Mouse (Mus musculus) neural tube, embryonic 14.5 days (tissue): ENCODE measurements around the gene Timp2. TPM values are rescaled to one million over a fixed set of nuclear protein-coding genes. Genes with fewer than 3 reads are reported as not detected.

Experiments used
- ATAC-seq: fragments of 200-750 bp; cut with Nextera tagmentation; 2 replicates; pipeline ENCODE4 v1.8.0; 2017; ENCODE audit warnings: low read depth, mild to moderate bottlenecking, moderate TSS enrichment, moderate library complexity
- H3K27ac ChIP-seq: fragments of 300-500 bp; sonication (generic); 2 replicates; pipeline ENCODE4 v1.5.1; 2014; ENCODE audit warnings: low read depth, mild to moderate bottlenecking, control low read depth, low read length, moderate library complexity, mixed read lengths
- H3K27me3 ChIP-seq: fragments of 300-500 bp; sonication (generic); 2 replicates; pipeline ENCODE4 v1.6.1; 2014; ENCODE audit warnings: low read length; ENCODE audit not compliant: control insufficient read depth, insufficient read depth
- H3K36me3 ChIP-seq: fragments of 300-500 bp; sonication (generic); 2 replicates; pipeline ENCODE4 v1.6.1; 2014; ENCODE audit warnings: low read length, mixed read lengths; ENCODE audit not compliant: control insufficient read depth, insufficient read depth
- H3K4me1 ChIP-seq: fragments of 300-500 bp; sonication (generic); 2 replicates; pipeline ENCODE4 v1.6.1; 2014; ENCODE audit warnings: low read length; ENCODE audit not compliant: control insufficient read depth, insufficient read depth
- H3K4me2 ChIP-seq: fragments of 300-500 bp; sonication (generic); 2 replicates; pipeline ENCODE4 v1.6.1; 2014; ENCODE audit warnings: mild to moderate bottlenecking, low read depth, low read length, control low read depth
- H3K4me3 ChIP-seq: fragments of 300-500 bp; sonication (generic); 2 replicates; pipeline ENCODE4 v1.5.1; 2014; ENCODE audit warnings: low read depth, low read length, control low read depth, mixed read lengths
- H3K9ac ChIP-seq: fragments of 300-500 bp; sonication (generic); replicated peaks from 2 replicates; pipeline ENCODE4 v1.6.1; 2014; ENCODE audit warnings: low read depth, mild to moderate bottlenecking, control low read depth, low read length, mixed read lengths
- H3K9me3 ChIP-seq: fragments of 300-500 bp; sonication (generic); 2 replicates; pipeline ENCODE4 v1.6.1; 2016; ENCODE audit warnings: low read length; ENCODE audit not compliant: control insufficient read depth
- WGBS: fragments of 180-500 bp; shearing (Covaris S2); extraction: QIAGEN DNeasy Blood & Tissue Kit; methylation state at CpG from one replicate; pipeline ENCODE4 v1.1.7; 2014; 5-methylcytosine and 5-hydroxymethylcytosine counted together
- polyA plus RNA-seq: library from polyadenylated mRNA; unstranded; fragments of >200 nt; fragmentation: Nextera tagmentation; extraction: Ambion mirVana; gene quantifications from 2 replicates; pipeline ENCODE4 v1.2.1, GENCODE M21; 2014

Timp2 gene
- polyA plus RNA-seq = 91.4 and 94.6 TPM in 2 replicates

DNA sequence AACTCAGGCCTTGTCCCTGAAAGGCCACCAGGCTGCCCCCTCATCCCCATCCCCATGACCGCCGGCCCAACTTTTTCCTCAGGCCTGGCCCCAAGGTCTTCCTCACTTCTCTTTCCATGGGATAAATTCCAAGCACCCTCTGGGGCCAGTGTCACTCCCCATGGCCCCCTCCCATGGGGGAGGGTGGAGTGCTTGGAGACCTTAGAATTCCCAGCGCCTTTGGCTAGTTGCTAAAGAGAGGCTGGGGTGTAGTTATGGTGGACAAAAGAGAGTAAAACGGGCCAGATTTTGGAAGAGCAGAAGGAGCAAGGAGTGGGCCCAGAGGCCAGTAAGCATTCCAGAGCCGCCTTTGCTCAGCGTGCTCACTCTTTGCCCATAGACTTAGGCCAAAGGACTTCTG lies at the start of gene Timp2:
Timp2 (minus strand) TSS at position 101 of the 400 bp plus-strand sequence.
- Histone ChIP-seq H3K27me3 (no peaks in the 10 kb centered on the region; the same call in 1 of the 2 replicates), H3K4me1 (peaks cover 14% of the 10 kb centered on the region), H3K36me3 (no peaks in the 10 kb centered on the region), H3K4me3 (peak within 1 kb of the TSS; percentile 80), H3K9ac (peak within 1 kb of the TSS; percentile 95), H3K4me2 (peak within 1 kb of the TSS; percentile 80), H3K27ac (peak within 1 kb of the TSS; percentile 90), H3K9me3 (no peaks in the 10 kb centered on the region)
- WGBS = 29% methylated on average over 6 of the region's 6 CpGs
- peak; percentile 22; the same call in 1 of the 2 replicates for ATAC-seq

DNA sequence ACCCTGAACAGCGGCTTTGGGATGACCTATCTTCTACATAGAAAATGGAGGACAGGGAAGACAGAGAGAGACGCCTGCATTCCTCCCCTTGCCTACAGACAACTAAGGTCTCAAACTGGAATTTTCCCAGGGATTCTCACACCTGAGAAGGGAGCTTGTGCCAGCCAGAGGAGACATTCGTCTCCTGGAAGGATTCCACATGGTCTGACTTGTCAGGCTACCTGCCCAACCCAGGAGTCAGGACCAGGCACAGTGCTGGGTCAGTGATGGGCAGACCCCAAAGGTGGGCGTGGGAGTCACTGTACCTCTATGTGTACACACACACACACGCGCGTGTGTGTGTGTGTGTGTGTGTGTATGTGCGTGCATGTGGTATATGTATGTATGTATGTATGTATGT lies 49.8 kb upstream of the Timp2 start:
- no peaks in the 10 kb centered on the region for H3K27me3 ChIP-seq
- WGBS = 95% methylated on average over 8 of the region's 8 CpGs
- H3K4me3 ChIP-seq = no peak overlapping the region
- peaks cover 9% of the 10 kb centered on the region; the same call in 1 of the 2 replicates for H3K36me3 ChIP-seq
- no peak overlapping the region for H3K4me2 ChIP-seq
- no peaks in the 10 kb centered on the region for H3K4me1 ChIP-seq
- no peak overlapping the region for H3K27ac ChIP-seq
- H3K9me3 ChIP-seq = no peaks in the 10 kb centered on the region
- no peak for ATAC-seq
- no peak overlapping the region for H3K9ac ChIP-seq

DNA sequence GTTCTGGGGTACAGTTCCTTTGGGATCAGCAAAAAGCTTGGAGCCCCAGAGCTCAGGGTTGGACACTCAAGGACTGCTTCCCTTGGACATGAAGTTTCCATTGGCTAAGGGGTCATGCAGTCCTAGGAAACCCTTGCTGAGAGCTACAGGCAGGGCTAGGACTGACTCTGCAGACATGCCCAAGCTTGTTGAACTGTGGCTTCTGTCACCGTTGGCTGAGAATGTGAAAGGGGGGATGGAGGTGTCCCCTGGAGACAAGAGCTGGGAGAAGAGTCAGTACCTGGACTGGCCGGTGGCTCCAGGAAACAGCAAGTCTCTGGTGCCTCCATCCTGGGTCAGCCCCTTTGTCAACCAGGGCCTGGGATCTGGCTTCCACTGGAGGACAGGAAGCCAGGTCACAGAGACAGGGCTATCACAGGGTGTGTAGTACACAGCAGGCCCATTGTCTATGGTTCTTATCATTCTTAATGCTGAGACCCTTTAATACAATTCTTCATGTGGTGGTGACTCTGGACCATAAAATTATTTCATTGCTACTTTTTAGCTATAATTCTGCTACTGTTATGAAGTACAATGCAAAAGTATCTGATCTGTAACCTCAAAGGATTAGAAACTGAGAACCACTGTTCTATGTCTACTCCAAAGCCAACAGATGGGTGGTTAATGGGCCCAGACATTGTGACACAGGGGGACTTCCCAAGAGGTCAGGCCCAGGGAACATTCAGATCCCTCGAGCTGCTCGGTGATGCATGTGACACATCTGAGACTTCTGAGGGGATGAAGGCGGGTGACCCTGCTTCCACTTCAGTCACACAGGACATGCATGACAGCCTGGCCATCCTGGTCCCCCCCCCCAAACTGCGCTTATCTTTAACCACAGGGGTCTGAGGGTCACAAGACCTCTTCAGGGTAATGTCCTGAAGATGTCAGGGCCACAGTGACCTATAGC lies 48.7 kb upstream of the Timp2 start:
- no peaks in the 10 kb centered on the region for H3K27me3 ChIP-seq
- no peak for ATAC-seq
- H3K4me2 ChIP-seq = no peak overlapping the region
- no peaks in the 10 kb centered on the region for H3K4me1 ChIP-seq
- H3K4me3 ChIP-seq = no peak overlapping the region
- no peak overlapping the region for H3K9ac ChIP-seq
- H3K36me3 ChIP-seq = peaks cover 9% of the 10 kb centered on the region; the same call in 1 of the 2 replicates
- 81% methylated on average over 6 of the region's 6 CpGs for WGBS
- H3K27ac ChIP-seq = no peak overlapping the region
- no peaks in the 10 kb centered on the region for H3K9me3 ChIP-seq

DNA sequence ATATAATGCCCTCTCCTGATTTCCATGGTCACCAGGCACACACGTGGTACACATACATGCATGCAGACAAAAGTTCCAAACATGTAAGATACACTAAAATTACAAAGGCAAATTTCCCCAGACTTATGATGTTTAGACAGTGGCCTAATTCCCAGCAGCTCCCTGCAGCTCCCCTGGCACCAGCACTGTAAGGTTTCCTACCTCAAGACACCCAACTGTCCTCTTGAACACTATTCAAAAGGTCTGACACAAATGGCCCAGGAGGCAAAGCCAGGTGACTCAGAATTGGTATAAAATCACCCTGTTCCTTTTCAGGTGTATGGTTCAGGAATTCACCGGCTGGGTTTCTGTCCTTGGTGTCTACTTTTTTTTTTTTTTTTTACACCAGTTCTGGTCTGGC lies 47.6 kb upstream of the Timp2 start:
- Histone ChIP-seq H3K9ac (no peak overlapping the region), H3K4me2 (no peak overlapping the region), H3K36me3 (peaks cover 9% of the 10 kb centered on the region; the same call in 1 of the 2 replicates), H3K9me3 (no peaks in the 10 kb centered on the region), H3K27me3 (no peaks in the 10 kb centered on the region), H3K4me3 (no peak overlapping the region), H3K27ac (no peak overlapping the region), H3K4me1 (no peaks in the 10 kb centered on the region)
- WGBS = 90% methylated on average over 2 of the region's 2 CpGs
- no peak for ATAC-seq

DNA sequence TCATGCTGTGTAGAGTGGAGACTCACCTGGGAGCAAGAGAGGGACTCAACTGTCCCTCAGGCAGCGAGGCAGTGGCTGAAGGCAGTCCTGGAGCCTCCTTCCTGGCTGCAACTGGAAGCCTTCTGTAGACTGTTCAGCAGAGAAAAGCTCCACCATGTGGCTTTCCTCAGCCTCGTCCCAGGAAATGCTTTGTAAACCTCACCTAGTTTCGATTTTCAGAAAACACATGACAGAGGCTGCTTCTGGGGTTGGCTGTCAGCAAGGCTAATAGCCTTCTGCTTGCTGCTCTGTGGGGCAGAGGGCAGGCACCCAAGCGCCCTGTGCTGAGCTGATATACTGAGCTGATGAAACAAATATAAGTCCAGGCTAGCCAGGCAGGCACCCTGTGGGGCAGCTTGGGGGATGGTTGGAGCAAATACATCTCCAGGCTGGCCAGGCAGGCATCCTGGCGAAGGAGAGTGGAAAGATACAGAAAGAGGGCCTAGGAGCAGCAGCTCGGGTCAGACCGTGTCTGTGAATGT lies 46.3 kb upstream of the Timp2 start, which contains the start of gene Lgals3bp:
Lgals3bp (minus strand) TSS at position 333 of the 521 bp plus-strand sequence.
- Histone ChIP-seq H3K9ac (no peak within 1 kb of the TSS), H3K4me3 (no peak within 1 kb of the TSS), H3K27ac (no peak within 1 kb of the TSS), H3K36me3 (peaks cover 9% of the 10 kb centered on the region; the same call in 1 of the 2 replicates), H3K4me2 (no peak within 1 kb of the TSS), H3K27me3 (no peaks in the 10 kb centered on the region), H3K9me3 (no peaks in the 10 kb centered on the region), H3K4me1 (no peaks in the 10 kb centered on the region)
- no peak for ATAC-seq
- 65% methylated on average over 7 of the region's 7 CpGs for WGBS

DNA sequence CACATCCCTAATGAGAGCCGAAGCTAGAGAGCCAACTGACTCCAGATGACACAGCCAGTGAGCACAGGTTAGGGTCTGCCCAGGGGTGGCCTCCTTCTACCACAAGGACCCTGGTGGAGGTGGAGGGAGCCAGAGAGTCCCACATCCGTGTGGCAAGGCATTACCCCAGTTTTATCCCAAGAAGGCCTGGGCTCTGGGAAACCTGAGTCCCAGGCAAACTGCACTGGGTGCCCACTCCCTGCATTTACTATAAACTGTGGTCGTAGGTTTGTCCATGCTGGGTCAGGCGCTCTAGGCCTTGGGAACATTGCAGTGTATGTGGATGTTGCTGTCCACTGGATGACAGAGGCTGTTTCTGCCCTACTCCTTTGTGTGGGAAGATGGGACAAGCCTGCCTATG lies 45.7 kb upstream of the Timp2 start:
- Histone ChIP-seq H3K4me1 (no peaks in the 10 kb centered on the region), H3K27ac (no peak overlapping the region), H3K27me3 (no peaks in the 10 kb centered on the region), H3K9ac (no peak overlapping the region), H3K36me3 (0 out of 2 replicates have a peak, but pooled peaks cover 3% of the 10 kb centered on the region), H3K9me3 (no peaks in the 10 kb centered on the region), H3K4me2 (no peak overlapping the region), H3K4me3 (no peak overlapping the region)
- ATAC-seq = no peak
- WGBS = 86% methylated on average over 4 of the region's 4 CpGs

DNA sequence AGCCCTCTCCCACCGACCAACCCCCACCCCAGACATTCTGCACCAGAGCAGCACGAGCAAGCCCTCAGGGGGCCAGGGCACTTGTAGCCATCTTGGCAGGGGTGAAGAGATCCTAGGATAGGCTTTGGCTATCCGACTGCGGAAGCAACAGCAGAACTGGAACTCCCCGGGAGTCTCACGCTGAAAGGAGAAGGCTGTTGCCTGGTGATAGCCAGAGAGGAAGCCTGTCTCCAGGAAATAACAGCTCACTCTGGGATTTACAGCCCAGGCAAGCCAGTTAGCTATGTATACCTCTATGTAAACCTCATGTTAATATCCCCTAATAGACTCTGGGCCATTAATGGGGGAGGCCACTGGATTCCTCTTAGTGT lies 45.0 kb upstream of the Timp2 start:
- ATAC-seq = no peak
- H3K4me3 ChIP-seq = no peak overlapping the region
- H3K27me3 ChIP-seq = no peaks in the 10 kb centered on the region
- no peaks in the 10 kb centered on the region for H3K4me1 ChIP-seq
- no peak overlapping the region for H3K27ac ChIP-seq
- 0 out of 2 replicates have a peak overlapping the region, but pooled peaks have one; percentile 28 for H3K9ac ChIP-seq
- H3K4me2 ChIP-seq = no peak overlapping the region
- H3K9me3 ChIP-seq = no peaks in the 10 kb centered on the region
- 20% methylated on average over 6 of the region's 6 CpGs for WGBS
- no peaks in the 10 kb centered on the region for H3K36me3 ChIP-seq

DNA sequence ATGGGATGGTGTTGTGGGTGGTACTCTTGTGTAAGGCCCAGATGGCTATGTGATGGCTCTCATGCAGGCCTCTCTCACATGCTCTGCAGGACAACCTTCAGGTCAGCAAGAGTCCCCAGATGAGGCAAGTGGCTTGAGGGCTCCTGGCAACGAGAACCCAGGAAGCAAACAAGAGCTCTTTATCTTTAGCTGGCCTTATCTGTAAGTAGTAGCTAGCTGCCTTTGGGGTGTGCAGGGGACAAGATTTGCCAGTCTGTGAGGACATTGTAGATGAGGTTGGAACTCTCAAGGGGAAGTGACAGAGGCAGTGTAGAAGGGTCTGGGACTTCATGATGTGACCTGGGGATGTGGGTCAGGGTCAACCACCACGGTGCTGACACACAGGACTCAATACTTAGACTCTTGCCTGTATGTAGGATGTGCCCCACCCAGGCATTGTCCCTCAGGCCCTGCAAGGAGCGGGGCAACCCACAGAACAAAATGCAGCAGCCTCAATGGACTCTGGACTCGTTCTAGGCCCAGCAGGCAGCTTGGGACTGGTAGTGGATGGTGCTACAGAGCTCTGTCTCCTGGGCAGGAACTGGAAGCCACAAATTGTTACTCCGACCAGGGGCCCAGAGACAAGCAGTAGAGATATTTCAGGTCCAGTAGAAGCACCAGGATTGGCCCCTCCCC lies 44.5 kb upstream of the Timp2 start:
- Histone ChIP-seq H3K27ac (no peak overlapping the region), H3K4me2 (no peak overlapping the region), H3K4me3 (no peak overlapping the region), H3K27me3 (no peaks in the 10 kb centered on the region), H3K9ac (0 out of 2 replicates have a peak overlapping the region, but pooled peaks have one; percentile 28), H3K4me1 (no peaks in the 10 kb centered on the region), H3K36me3 (no peaks in the 10 kb centered on the region), H3K9me3 (no peaks in the 10 kb centered on the region)
- no peak for ATAC-seq
- 76% methylated on average over 5 of the region's 5 CpGs for WGBS
